In the genomic region with DNA sequence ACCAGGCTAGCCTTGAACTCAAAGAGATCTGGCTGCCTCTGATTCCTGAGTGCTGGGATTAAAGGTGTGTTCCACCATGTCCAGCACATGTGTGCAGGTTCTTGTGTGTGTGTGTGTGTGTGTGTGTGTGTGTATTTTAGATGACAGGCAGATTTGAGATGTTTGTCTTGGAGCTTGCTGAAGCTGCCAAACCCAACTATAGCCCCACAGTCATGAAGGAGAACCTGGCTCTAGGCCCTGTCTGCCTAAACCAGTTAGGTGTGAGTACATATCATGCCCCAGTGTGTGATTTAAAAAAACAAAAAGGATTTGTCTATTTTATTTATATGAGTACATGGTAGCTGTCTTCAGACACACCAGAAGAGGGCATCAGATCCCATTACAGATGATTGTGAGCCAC, we compare ENCODE assay signal across 15 mouse cellular contexts.
"Had no signal": no experiment of that assay in that cellular context is flagged by ENCODE, and none has a peak within 500 bp of the region (broad histone marks: within the 10 kb centered on the region; RNA-seq: fewer than 3 reads in every experiment).

No protein-coding gene starts in this region.

- H3K4me1 ChIP-seq: lung, embryonic 15.5 days; midbrain, embryonic 13.5 days; midbrain, embryonic 15.5 days; neural tube, embryonic 12.5 days; stomach, embryonic 15.5 days had no signal

- DNase-seq: lung, adult 2 months; lung, postnatal 14 days; lung, postnatal 36 days; right cerebral cortex, postnatal 14 days; thymus, adult 2 months; thymus, postnatal 25 days; thymus, postnatal 4 days had no signal

- H3K27ac ChIP-seq: lung, embryonic 15.5 days; macrophage; midbrain, embryonic 13.5 days; midbrain, embryonic 15.5 days; neural tube, embryonic 12.5 days; stomach, embryonic 15.5 days; stomach, postnatal 0 days had no signal

- H3K9ac ChIP-seq: lung, embryonic 15.5 days; midbrain, embryonic 13.5 days; midbrain, embryonic 15.5 days; neural tube, embryonic 12.5 days; stomach, embryonic 15.5 days had no signal

- H3K36me3 ChIP-seq: lung, embryonic 15.5 days; midbrain, embryonic 13.5 days; midbrain, embryonic 15.5 days; neural tube, embryonic 12.5 days; stomach, embryonic 15.5 days had no signal

- H3K4me3 ChIP-seq: lung, embryonic 15.5 days; midbrain, embryonic 13.5 days; midbrain, embryonic 15.5 days; neural tube, embryonic 12.5 days; stomach, embryonic 15.5 days had no signal

- H3K27me3 ChIP-seq: lung, embryonic 15.5 days; megakaryocyte, embryonic 14.5 days; midbrain, embryonic 13.5 days; midbrain, embryonic 15.5 days; neural tube, embryonic 12.5 days; stomach, embryonic 15.5 days had no signal
